Mouse (Mus musculus): Measurements from ENCODE around the gene Fh1.
A peak's percentile ranks its signal among the peaks of the same experiment; 100 is the strongest.

Fh1 gene

DNA sequence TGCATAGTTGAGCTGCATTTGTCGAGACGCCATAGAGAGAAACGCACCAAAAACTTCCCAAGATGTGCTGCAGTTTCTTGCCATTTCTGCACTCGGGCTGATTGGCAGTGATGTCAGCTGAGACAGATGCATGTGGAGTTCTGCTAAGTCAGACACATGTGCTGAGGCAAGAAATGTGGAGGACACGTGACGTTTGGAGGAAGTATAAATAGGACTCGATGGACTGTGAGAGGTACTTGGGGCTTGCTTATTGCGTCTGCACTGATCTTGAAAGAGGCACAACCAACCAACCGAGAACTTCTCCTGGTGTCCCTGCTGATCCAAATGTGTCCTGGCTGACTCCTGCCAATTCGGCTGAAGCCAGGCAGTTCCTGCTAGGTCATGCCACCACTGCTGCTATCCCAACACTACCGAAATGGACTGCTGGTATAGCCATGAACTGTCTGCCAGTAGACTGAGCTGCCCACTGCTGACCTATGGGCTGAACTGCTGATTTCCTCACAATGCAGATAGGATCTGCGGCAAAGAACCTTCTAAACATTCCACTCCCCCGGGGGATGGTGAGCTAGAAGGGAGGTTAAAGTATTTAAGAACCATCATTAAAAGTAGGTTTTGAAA is 5.5 kb downstream of the Fh1 start, which contains the start of gene Kmo:
Gene Kmo (plus strand): TSS at position 568 of the 618 bp plus-strand sequence.
- DNase-seq (ENCODE audit: low spot score in 2 of 2): no peak

GRCm38 (mm10) chr1:175614992-175615391 is 10.4 kb downstream of the Fh1 start:
- DNase-seq (ENCODE audit: low spot score in 2 of 2): no peak

DNA sequence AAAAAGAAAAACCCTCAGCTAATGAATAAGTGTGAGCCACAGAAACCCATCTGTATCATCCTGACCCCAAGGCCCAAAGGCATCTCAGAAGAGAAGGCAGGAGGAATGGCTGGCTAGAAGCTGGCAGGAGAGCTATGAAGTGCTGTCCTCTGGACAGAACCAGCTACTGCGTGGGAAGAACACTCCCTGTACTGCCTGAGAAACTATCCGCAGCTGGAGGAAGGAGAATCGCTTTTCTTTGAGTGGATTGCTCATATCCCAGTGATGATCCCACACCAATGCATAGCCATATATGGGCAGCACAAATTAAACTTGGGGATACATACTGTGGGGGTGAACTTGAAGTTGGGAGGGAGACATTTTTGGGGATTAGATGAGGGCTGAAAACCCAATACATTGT is 16.7 kb downstream of the Fh1 start:
- no peak for DNase-seq (ENCODE audit: low spot score in 2 of 2)

- DNase-seq (ENCODE audit: low spot score in 2 of 2): no peak
Measured at GRCm38 (mm10) chr1:175607838-175608585, 17.4 kb downstream of the Fh1 start.

DNA sequence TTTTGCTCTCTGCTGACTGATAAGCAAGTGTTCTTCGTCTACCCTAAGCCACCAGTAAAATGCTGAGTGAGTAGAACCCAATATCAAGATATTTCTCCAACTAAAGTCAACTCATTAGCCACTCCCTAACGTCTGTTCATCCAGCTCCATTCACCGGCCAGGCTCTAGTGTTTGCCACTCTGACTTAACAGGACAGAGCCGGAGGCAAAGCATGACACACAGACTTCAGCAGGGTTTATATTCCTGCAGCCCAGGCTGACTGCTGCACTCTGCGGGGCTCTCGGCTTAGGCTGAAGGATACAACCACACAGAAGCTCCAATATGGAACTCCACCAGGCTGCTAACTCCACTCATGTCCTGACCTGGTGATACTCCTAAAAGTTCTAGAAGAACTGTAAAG is 18.1 kb downstream of the Fh1 start:
- no peak for DNase-seq (ENCODE audit: low spot score in 2 of 2)

GRCm38 (mm10) chr1:175603390-175603789 is 22.0 kb downstream of the Fh1 start:
- DNase-seq (ENCODE audit: low spot score in 2 of 2): no peak

DNA sequence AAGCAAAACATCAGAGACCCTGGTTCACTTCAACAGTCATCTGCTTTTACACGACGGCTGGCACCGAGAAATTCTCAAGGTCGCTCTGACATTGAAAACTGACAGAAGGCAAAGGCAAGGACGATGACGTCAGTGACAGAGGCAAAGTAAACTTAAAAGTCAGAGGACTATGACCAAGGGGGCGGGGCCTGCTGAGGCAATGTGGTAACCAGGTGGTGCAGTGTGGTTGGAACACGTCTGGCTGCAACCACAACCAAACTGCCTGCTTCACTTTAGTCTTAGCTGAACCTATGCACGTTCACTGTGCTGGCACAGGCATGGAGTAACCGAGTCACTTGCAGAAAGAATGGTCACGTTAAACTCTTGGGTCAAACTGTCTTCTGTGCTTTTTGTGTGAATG is 23.2 kb downstream of the Fh1 start:
- no peak for DNase-seq (ENCODE audit: low spot score in 2 of 2)

DNA sequence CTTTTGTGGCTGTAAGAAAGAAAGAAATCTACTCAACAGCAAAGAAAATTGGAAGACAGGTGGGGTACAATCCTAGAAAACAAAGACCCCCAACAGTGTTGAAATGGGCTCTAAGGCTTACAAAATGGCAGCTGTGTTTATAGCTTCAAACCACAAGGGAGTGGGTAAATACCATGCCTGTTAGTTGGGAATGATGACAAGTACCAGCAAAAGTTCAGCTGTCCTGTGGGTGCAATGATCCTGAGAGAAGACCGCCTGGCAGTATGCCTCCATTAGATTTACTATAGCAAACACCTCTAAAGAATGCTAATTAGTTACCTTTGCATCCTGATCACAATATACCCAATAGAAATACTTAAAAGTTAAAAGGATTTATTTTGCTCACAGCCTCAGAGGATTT is 32.6 kb downstream of the Fh1 start:
- DNase-seq (ENCODE audit: low spot score in 2 of 2): no peak

GRCm38 (mm10) chr1:175586656-175587055 is 38.8 kb downstream of the Fh1 start:
- no peak for DNase-seq (ENCODE audit: low spot score in 2 of 2)

DNA sequence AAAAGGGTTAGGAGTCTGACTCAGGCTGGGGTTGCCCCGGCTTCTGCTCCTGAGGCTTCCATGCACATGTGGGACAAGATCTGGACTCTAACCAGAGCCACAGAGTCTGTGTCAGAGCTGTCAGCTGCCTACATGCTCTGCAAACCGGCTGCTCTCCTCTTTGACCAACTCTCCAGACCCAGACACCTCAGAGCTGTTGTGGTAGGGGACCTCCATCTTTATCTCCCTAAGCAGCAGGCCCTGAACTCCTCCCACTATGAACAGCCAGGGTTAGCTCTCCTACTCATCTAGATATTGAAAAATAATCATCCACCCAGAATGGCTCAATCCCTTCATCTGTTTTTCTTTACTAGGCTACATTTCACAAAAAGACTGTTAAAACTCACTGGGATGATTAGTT is 40.2 kb downstream of the Fh1 start:
- DNase-seq (ENCODE audit: low spot score in 2 of 2): no peak

GRCm38 (mm10) chr1:175582799-175583198 is 42.6 kb downstream of the Fh1 start:
- no peak for DNase-seq (ENCODE audit: low spot score in 2 of 2)

DNA sequence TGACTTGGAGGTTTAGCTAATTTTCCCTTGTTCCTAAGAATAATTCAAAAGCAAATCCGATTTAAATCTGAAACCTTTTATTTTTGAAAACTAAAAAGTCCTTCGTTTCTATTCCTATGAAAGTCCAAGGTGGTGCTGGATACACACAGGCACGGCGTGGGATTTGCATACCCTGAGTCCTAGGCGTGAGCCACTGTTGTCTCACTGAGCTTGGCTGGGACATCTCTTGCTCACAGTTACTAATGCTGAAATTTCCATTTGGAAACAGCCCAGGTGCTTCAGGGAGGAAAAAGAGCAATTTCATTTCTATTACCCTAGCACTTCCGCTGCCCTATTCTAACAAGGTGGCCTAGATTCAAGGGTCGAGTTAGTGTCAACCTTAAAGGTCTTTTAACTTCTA is 45.1 kb downstream of the Fh1 start:
- peak; percentile 9 to 25 for DNase-seq (ENCODE audit: low spot score in 2 of 2)

DNA sequence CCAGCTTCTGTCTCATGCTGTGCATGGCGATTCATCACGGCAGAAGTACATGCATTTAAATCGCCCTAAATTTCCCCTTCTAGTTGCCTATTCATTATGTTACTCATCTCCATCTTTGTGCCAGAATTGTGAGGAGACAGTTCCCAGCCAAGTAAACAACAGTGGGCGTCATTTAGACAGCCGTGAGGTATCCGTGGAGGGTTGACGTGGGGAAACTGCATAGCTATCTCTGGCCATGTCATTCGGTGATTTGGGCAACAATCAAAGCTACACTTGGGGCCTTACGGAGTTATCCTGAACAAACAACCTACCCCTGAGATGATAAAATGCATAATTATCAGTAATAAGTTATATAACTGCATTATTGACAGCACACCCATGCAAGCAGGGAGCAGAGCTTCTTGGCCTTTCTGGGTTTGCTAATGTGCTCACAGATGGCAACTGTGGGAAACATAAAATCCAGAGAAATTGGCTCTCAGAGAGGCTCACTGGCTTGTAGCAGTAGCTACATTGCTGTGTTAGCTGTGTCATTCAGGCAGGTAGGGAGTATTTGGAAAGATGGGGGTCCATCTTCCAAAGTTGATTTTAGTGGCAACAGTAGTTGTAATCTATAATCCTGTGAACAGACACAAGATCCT is 45.7 kb downstream of the Fh1 start:
- peak; percentile 8 to 20 for DNase-seq (ENCODE audit: low spot score in 2 of 2)

- DNase-seq (ENCODE audit: low spot score in 2 of 2): no peak
Measured at GRCm38 (mm10) chr1:175578425-175579096, 46.9 kb downstream of the Fh1 start.

GRCm38 (mm10) chr1:175574129-175574528 is 51.3 kb downstream of the Fh1 start:
- no peak for DNase-seq (ENCODE audit: low spot score in 2 of 2)

GRCm38 (mm10) chr1:175565579-175566103 is 59.8 kb downstream of the Fh1 start:
- no peak for DNase-seq (ENCODE audit: low spot score in 2 of 2)

DNA sequence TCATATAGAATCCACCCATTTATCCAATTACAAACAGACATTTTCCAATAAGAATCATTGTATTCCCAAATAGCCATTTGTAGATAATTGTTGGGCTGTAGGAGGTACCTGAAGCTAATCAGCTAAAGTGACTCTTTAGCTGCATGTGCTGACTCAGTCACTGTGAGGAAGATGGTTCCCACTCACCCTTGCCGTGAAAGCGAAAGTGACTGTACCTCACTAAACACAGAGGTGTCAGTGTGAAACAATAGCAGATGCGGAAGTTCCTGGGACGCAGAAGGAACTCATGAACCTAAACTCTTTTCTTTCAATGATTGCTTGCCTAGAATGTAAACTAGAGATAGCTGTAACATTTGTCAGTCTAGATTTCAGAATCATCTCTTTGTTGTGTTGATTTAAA is 61.1 kb downstream of the Fh1 start:
- DNase-seq (ENCODE audit: low spot score in 2 of 2): no peak

DNA sequence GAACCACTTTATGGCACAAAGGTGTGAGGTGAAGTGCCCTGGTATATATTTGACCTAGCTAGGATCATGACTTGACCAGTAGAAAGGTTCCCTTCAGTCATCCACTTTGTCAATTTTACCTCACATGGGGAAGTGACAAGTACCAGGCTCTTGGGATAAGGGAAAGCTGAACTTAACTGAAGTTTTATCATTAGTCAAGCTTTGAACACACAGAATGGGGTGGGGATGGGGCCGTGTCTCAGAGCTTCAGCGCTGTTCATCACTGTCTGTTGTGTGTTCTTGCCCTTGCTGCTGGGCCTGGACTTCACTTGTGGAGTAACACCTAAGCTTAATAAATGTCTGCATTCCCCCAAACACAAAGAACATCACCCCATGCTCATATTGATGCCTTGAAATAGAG is 63.1 kb downstream of the Fh1 start:
- no peak for DNase-seq (ENCODE audit: low spot score in 2 of 2)

- no peak for DNase-seq (ENCODE audit: low spot score in 2 of 2)
Measured at GRCm38 (mm10) chr1:175561806-175562205, 63.6 kb downstream of the Fh1 start.

- no peak for DNase-seq (ENCODE audit: low spot score in 2 of 2)
Measured at GRCm38 (mm10) chr1:175554641-175555040, 70.8 kb downstream of the Fh1 start.

GRCm38 (mm10) chr1:175552474-175552873 is 73.0 kb downstream of the Fh1 start:
- no peak for DNase-seq (ENCODE audit: low spot score in 2 of 2)

GRCm38 (mm10) chr1:175550586-175550985 is 74.8 kb downstream of the Fh1 start:
- DNase-seq (ENCODE audit: low spot score in 2 of 2): no peak

Data from right cerebral cortex, postnatal 36 days (tissue).